Mouse (Mus musculus) MEL (cell line): ENCODE results near the gene Ubiad1.

Experiments used
- GABPA ChIP-seq: IDR thresholded peaks from 2 replicates; pipeline ENCODE4 v1.6.1; 2012; ENCODE audit warnings: low read depth, mild to moderate bottlenecking, inconsistent platforms, low read length, improper control_type of control experiment, moderate library complexity
- MEF2A ChIP-seq: IDR thresholded peaks from 2 replicates; pipeline ENCODE4 v1.6.1; 2014; ENCODE audit warnings: low read depth, mild to moderate bottlenecking, inconsistent platforms, low read length, improper control_type of control experiment; ENCODE audit not compliant: poor library complexity, insufficient replicate concordance, severe bottlenecking; ENCODE audit errors: extremely low read depth
- TAL1 ChIP-seq: IDR thresholded peaks from 2 replicates; pipeline ENCODE4 v1.6.1; 2012; ENCODE audit warnings: mild to moderate bottlenecking, inconsistent platforms, low read length, moderate library complexity, mixed read lengths

- TF ChIP-seq TAL1 = no peak
- no peak for TF ChIP-seq GABPA
- TF ChIP-seq MEF2A = no peak
These were observed 25.1 kb upstream of the Ubiad1 start for GRCm38 (mm10) chr4:148469487-148470252.
